Mouse (Mus musculus): ENCODE measurements around the gene Gjc1.

DNA sequence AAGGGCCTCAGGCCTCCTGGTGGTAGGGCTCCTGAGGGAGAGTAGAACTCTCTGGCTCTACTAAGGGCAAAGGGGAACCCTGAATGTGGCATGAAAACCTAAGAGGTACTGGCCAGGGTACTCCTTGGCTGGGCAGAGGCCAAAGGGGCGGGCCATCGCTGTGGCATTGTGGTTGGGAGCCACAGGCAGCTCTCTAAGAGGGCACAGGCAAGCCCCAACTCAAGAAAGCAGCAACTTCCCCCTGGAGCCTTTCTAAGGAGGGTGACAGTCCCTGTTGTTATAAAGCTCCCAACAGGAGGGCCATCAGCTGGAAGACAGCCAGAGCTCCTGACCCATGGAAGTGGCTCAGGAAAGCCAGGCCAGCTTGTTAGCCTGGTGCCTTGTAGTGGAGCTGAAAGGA lies 60.5 kb downstream of the Gjc1 start:
- TF ChIP-seq MAFK (IDR thresholded peaks at IDR 0.05; ENCODE audit: insufficient read depth, low read depth, low read length) (no peak), ZC3H11A (IDR thresholded peaks at IDR 0.05; ENCODE audit: borderline replicate concordance, low read depth, low read length) (no peak), ZNF384 (IDR thresholded peaks at IDR 0.05; ENCODE audit: low read depth, low read length) (no peak)

Data from ES-E14 (cell line).